Mouse (Mus musculus) olfactory bulb, adult 2 months (tissue): ENCODE results near the gene Tdgf1.

Experiments used
- CTCF ChIP-seq: fragments of 200-500 bp; IDR thresholded peaks from 2 replicates; pipeline ENCODE4 v1.5.1; 2012; ENCODE audit warnings: low read depth, mild to moderate bottlenecking, low read length, moderate library complexity; ENCODE audit not compliant: insufficient read depth
- POLR2A ChIP-seq: fragments of 200-500 bp; IDR thresholded peaks from 2 replicates; pipeline ENCODE4 v1.6.1; 2012; ENCODE audit warnings: mild to moderate bottlenecking, low read depth, low read length, moderate library complexity; ENCODE audit not compliant: insufficient read depth

- TF ChIP-seq CTCF (no peak), POLR2A (no peak)
Measured at GRCm38 (mm10) chr9:110951866-110952265, 5.9 kb upstream of the Tdgf1 start.
